Mouse (Mus musculus): ENCODE data around the gene Gm49384. TPM values are rescaled to one million over a fixed set of nuclear protein-coding genes. Genes with fewer than 3 reads are reported as not detected.

The Gm49384 gene
- polyA plus RNA-seq (2016; fragmentation: Nextera tagmentation; extraction: Ambion mirVana) = 28.4 and 36.2 TPM in 2 replicates

DNA sequence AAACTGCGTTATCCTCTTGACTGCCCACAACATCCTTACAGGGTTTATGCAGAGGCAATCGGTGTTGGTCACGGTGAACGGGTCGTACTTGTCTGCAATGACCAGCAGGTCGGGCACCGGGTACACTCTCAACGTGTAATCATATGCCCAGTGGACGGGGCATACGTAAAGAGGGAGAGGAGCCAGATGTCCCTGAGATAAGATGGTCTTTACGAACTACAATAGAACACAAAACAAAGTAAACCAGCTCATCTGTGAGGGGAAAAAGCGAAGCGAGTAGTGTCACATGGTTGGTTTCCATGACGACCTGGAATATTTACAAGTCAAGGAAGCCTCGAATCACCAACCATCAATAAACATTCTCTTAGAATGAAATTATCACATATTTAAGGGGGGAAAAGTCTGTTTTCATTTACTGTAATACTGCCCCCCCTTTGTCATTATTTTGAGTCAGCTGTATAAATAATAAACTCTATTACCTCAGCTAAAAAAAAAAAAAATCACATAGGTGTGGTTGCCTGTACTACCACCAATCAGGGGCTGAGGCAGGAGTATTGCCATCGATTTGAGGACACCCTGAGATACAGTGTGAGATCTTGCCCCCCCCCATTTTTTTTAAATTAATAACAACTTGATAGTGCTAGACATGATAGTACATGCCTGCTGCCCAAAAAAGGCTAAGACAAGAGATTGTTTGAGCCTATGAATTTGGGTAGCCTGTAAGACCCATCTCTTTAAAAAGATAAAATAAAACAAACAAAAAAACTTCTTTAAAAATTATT, at the start of gene Gm49384:
Gene Gm49384, minus strand, starts transcription at position 216 of the 782 bp plus-strand sequence.
- Histone ChIP-seq H3K36me3 (peaks cover 65% of the 10 kb centered on the region), H3K9ac (replicated peaks) (no peak within 1 kb of the TSS), H3K4me1 (replicated peaks) (peaks cover 2% of the 10 kb centered on the region; the same call in 1 of the 2 replicates), H3K27me3 (no peaks in the 10 kb centered on the region), H3K27ac (no peak within 1 kb of the TSS), H3K9me3 (no peaks in the 10 kb centered on the region), H3K4me2 (no peak within 1 kb of the TSS), H3K4me3 (replicated peaks) (no peak within 1 kb of the TSS)
- 88% methylated on average over 16 of the region's 16 CpGs for WGBS
- ATAC-seq (ENCODE audit: insufficient number of reproducible peaks, insufficient read depth, low FRiP score, low TSS enrichment, low read depth) = no peak

DNA sequence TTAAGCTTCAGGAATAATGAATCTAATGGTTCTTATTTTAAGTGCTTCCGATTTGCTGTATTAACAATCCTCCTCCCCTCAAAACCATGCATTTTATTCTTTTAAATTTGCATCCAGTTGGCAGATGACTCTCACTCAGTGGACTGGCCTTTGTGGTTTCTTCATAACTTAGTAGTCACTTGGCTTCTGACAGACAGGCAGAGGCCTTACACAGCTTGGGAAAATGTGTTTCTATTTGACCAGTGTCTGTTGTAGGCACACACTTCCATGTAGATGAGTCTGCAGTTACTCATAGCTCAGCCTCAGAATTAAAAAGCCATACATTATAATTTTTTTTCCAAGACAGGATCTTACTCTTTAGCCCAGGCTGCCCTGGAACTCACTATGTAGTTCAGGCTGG, 49.7 kb upstream of the Gm49384 start:
- WGBS = 97% methylated on average over 1 of the region's 1 CpGs
- Histone ChIP-seq H3K4me1 (replicated peaks) (no peaks in the 10 kb centered on the region), H3K4me3 (replicated peaks) (no peak overlapping the region), H3K27ac (no peak overlapping the region), H3K4me2 (no peak overlapping the region), H3K27me3 (no peaks in the 10 kb centered on the region), H3K36me3 (no peaks in the 10 kb centered on the region), H3K9me3 (no peaks in the 10 kb centered on the region), H3K9ac (replicated peaks) (no peak overlapping the region)
- ATAC-seq (ENCODE audit: insufficient number of reproducible peaks, insufficient read depth, low FRiP score, low TSS enrichment, low read depth) = no peak

DNA sequence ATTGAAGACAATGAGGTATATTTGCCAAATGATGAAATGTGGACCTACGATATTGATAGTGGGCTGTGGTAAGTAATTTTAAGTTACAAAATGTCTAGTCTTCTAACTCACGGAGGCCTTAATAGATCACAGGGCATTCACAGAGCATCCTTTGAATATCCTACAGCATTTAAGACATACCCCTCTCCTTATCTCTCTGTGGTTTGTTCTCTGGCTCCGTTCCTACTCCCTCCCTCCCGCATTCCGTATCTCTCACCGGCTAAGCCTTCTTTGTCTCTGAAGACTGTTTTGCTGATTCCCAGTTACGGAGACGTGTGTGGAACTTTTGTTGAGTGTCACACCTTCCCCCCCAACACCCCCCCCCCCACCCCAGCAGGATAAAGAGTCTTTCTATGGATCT, 46.7 kb upstream of the Gm49384 start:
- Histone ChIP-seq H3K9me3 (no peaks in the 10 kb centered on the region), H3K27ac (no peak overlapping the region), H3K4me1 (replicated peaks) (no peaks in the 10 kb centered on the region), H3K4me3 (replicated peaks) (no peak overlapping the region), H3K36me3 (no peaks in the 10 kb centered on the region), H3K4me2 (no peak overlapping the region), H3K9ac (replicated peaks) (no peak overlapping the region), H3K27me3 (no peaks in the 10 kb centered on the region)
- ATAC-seq (ENCODE audit: insufficient number of reproducible peaks, insufficient read depth, low FRiP score, low TSS enrichment, low read depth) = no peak
- 87% methylated on average over 8 of the region's 8 CpGs for WGBS

DNA sequence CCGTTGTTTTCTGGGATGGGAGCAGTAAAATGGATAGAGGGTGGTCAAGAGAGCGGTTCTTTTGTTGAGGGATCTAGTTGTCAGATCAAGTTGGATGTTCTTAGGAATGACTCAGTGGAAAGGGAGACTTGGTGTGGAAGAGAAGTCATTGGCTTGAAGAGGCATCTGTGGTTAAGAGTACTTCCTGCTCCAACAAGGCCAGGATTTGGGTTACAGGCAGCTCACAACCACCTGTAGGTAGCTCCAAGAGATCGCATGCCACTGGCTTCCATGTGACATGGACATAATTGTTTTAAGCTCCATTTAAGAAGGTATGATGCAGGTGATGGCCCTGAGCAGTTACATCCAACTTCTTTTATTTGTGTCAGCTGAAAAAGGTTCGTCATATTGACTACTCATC, 45.7 kb upstream of the Gm49384 start:
- H3K4me3 ChIP-seq (replicated peaks) = no peak overlapping the region
- no peak overlapping the region for H3K9ac ChIP-seq (replicated peaks)
- 84% methylated on average over 4 of the region's 4 CpGs for WGBS
- no peak overlapping the region for H3K27ac ChIP-seq
- no peak for ATAC-seq (ENCODE audit: insufficient number of reproducible peaks, insufficient read depth, low FRiP score, low TSS enrichment, low read depth)
- H3K27me3 ChIP-seq = no peaks in the 10 kb centered on the region
- no peaks in the 10 kb centered on the region for H3K9me3 ChIP-seq
- no peaks in the 10 kb centered on the region for H3K4me1 ChIP-seq (replicated peaks)
- no peak overlapping the region for H3K4me2 ChIP-seq
- no peaks in the 10 kb centered on the region for H3K36me3 ChIP-seq

DNA sequence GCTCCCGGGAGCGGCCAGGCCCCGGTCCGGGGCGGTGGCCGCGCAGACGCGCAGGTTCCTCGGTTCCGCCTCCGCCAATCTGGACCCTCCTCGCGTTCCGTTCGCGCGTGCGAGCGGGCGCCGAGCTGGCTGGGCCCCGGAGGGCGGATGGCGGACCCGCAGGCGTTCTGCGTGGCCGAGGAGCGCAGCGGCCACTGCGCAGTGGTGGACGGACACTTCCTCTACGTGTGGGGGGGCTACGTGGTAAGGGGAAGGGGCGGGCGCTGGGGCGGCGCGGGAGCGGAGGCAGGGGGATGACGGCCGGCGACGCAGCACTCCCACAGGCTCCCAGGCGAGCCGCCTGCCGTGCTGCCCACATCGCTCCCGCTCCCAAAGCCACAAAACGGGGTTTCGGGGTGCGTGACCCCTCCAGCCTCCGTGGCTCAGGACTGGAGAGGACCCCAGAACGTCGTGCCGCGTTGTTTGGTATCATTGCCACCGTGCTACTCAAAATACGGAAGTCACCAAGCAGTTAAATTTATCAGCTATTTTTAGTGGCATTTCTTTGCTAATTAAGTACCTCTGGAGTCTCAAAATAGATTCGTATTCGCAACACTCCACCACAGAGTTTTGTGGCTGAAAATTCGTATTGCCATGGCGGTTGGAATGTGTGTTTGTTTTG, 37.8 kb upstream of the Gm49384 start:
- peaks cover 9% of the 10 kb centered on the region for H3K4me1 ChIP-seq (replicated peaks)

DNA sequence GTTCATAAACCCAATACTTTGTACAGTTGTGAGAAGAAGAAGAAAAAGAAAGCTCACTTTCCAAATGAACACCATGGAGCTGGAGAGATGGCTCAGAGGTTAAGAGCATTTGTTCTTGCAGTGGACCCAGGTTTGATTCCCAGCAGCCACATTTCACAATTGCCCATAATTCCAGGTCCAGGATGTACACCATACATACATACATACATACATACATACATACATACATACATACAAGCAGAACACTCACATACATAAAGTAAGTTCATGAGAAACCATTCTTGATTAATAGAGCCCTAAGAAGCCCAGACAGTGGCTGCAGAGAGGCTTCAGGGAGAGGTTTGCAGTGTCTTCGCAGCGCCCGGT, 37.3 kb upstream of the Gm49384 start:
- 0% methylated on average over 3 of the region's 3 CpGs for WGBS
- 0 out of 2 replicates have a peak, but pooled peaks have one; percentile 7 for ATAC-seq (ENCODE audit: insufficient number of reproducible peaks, insufficient read depth, low FRiP score, low TSS enrichment, low read depth)

More for the DNA sequence above, 37.8 kb upstream of the Gm49384 start:
- under 1% methylated on average over 64 of the region's 64 CpGs for WGBS
- ATAC-seq (ENCODE audit: insufficient number of reproducible peaks, insufficient read depth, low FRiP score, low TSS enrichment, low read depth) = peak; percentile 90
- Histone ChIP-seq H3K9ac (replicated peaks) (peak overlapping the region; percentile 83), H3K4me3 (replicated peaks) (peak overlapping the region; percentile 60), H3K36me3 (no peaks in the 10 kb centered on the region), H3K4me2 (peak overlapping the region; percentile 67), H3K27ac (peak overlapping the region; percentile 84), H3K9me3 (no peaks in the 10 kb centered on the region), H3K27me3 (no peaks in the 10 kb centered on the region)

DNA sequence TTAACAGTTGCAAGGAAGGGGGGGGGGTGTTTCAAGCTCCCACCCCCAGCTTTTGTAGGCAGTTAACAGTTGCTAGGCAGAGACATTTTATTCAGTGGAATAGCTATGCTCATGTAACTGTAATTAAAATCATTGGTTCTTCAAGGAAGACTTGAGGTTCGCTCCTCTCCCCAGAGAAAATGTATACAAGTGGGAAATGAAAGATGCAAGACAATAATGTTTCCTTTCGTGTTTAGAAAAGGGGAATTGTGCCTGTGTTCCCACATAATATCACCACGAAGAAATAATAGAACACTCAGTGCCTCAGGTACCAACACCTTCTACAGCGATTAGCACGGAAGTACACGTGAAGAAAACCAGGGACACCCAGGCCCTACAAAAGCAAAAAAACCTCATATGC, 36.8 kb upstream of the Gm49384 start, which contains the start of gene Klhdc1:
Gene Klhdc1, plus strand, starts transcription at position 301 of the 400 bp plus-strand sequence.
- no peak for ATAC-seq (ENCODE audit: insufficient number of reproducible peaks, insufficient read depth, low FRiP score, low TSS enrichment, low read depth)
- Histone ChIP-seq H3K4me1 (replicated peaks) (peaks cover 9% of the 10 kb centered on the region), H3K27me3 (no peaks in the 10 kb centered on the region), H3K9ac (replicated peaks) (peak within 1 kb of the TSS; percentile 83), H3K9me3 (no peaks in the 10 kb centered on the region), H3K4me3 (replicated peaks) (peak within 1 kb of the TSS; percentile 60), H3K4me2 (peak within 1 kb of the TSS; percentile 67), H3K36me3 (no peaks in the 10 kb centered on the region), H3K27ac (peak within 1 kb of the TSS; percentile 84)
- 66% methylated on average over 6 of the region's 6 CpGs for whole genome bisulfite sequencing

More for the DNA sequence above, 37.3 kb upstream of the Gm49384 start:
- no peaks in the 10 kb centered on the region for H3K36me3 ChIP-seq
- H3K4me3 ChIP-seq (replicated peaks) = peak overlapping the region; percentile 60
- no peaks in the 10 kb centered on the region for H3K9me3 ChIP-seq
- H3K4me2 ChIP-seq = peak overlapping the region; percentile 67
- H3K9ac ChIP-seq (replicated peaks) = peak overlapping the region; percentile 83
- H3K27me3 ChIP-seq = no peaks in the 10 kb centered on the region
- peak overlapping the region; percentile 84 for H3K27ac ChIP-seq
- H3K4me1 ChIP-seq (replicated peaks) = peaks cover 9% of the 10 kb centered on the region

DNA sequence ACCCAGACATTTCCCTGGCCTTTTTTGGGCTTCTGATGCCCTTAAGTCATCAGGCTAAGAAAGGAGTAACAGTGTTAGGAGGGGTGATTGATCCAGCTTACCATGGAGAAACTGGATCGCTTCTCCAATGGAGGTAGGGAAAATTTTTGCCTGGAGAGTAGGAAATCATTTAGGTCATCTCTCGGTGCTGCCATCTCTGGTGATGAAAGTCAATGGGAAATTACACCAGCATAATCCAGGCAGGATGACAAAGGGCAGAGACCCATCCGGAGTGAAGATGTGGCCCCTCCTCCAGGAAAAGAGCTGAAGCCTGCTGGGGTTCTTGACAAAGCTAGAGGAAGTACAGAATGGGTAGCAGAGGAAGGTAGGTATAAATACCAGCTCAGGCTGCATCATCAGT, 34.2 kb upstream of the Gm49384 start:
- H3K9me3 ChIP-seq = no peaks in the 10 kb centered on the region
- no peak overlapping the region for H3K27ac ChIP-seq
- WGBS = 47% methylated on average over 3 of the region's 3 CpGs
- no peak overlapping the region for H3K9ac ChIP-seq (replicated peaks)
- H3K36me3 ChIP-seq = no peaks in the 10 kb centered on the region
- no peaks in the 10 kb centered on the region for H3K27me3 ChIP-seq
- H3K4me1 ChIP-seq (replicated peaks) = peaks cover 9% of the 10 kb centered on the region
- H3K4me3 ChIP-seq (replicated peaks) = no peak overlapping the region
- no peak for ATAC-seq (ENCODE audit: insufficient number of reproducible peaks, insufficient read depth, low FRiP score, low TSS enrichment, low read depth)
- H3K4me2 ChIP-seq = no peak overlapping the region

DNA sequence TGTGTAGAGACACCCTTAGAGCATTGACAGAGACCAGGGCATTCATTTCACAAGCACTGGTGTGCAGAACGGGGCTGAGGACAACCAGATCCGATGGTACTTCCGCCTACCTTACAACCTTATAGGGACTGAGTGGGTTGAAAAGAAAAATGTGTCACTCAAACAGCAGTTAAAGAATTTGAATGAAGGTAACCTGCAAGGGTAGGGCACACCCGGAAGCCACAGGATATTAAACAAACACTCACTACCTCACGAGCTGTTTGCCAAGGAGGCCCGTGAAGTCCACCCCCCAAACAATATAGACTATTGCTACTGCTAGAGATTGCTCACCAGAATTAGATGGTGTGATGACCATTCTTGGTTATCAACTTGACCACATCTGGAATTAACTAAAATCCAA, 31.7 kb upstream of the Gm49384 start:
- WGBS = 90% methylated on average over 6 of the region's 6 CpGs
- peaks cover 3% of the 10 kb centered on the region for H3K4me1 ChIP-seq (replicated peaks)
- H3K27me3 ChIP-seq = no peaks in the 10 kb centered on the region
- H3K4me2 ChIP-seq = no peak overlapping the region
- H3K27ac ChIP-seq = no peak overlapping the region
- H3K36me3 ChIP-seq = no peaks in the 10 kb centered on the region
- ATAC-seq (ENCODE audit: insufficient number of reproducible peaks, insufficient read depth, low FRiP score, low TSS enrichment, low read depth) = no peak
- H3K9ac ChIP-seq (replicated peaks) = no peak overlapping the region
- H3K4me3 ChIP-seq (replicated peaks) = no peak overlapping the region
- H3K9me3 ChIP-seq = no peaks in the 10 kb centered on the region

DNA sequence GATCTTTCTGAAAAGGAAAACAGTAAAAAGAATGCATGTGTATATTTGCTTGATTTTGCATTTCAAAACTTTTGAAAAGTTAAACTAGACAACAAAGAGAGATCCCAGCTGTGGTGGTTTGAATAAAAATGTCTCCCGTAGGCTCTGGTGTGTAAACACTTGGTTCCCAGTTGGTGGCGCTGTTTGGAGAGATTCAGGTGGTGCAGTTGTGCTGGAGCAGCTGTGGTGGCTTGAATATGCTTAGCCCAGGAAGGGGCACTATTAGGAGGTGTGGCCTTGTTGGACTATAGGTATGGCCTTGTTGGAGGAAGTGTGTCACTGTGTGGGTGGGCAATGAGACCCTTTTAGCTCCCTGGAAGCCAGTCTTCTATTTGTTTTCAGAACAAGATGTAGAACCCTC, 25.2 kb upstream of the Gm49384 start:
- ATAC-seq (ENCODE audit: insufficient number of reproducible peaks, insufficient read depth, low FRiP score, low TSS enrichment, low read depth) = no peak
- no peak overlapping the region for H3K9ac ChIP-seq (replicated peaks)

DNA sequence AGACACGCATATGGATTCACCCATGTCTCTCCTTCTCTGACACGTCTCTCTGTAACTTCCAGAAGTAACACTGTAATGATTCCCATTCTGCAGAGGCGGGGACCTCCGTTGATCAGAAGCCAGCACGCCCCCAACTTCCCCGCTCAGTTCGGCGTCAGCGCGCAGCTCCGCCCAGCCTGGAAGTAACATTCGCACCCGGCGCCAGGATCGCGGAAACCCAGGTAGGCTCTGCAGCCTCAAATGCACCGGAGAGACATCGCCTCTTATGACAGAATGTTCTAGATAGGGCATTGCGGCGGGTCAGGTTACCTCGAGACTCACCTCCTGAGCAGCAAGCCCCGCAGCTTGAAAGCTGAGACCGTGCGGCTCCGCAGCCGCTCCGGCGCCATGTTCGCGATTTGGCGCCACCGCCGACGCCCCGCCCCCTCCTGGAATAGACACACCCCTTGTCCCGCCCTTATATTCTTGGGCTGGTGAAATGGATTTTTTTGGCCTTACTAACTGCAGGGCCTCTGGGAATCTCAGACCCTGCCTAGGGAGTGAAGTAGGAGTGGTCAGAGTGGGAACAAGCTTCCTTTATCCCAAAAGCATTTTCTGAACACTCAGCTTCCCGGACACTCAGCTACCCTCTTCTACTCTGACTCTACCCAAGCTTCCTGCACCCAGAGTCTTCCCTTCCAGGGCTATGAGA, 23.9 kb upstream of the Gm49384 start, which contains the start of gene Pole2:
Gene Pole2, minus strand, starts transcription at position 420 of the 691 bp plus-strand sequence.
- H3K4me2 ChIP-seq = peak within 1 kb of the TSS; percentile 59
- peaks cover 6% of the 10 kb centered on the region for H3K4me1 ChIP-seq (replicated peaks)
- ATAC-seq (ENCODE audit: insufficient number of reproducible peaks, insufficient read depth, low FRiP score, low TSS enrichment, low read depth) = peak; percentile 94
- WGBS = under 1% methylated on average over 37 of the region's 37 CpGs
- peak within 1 kb of the TSS; percentile 90 for H3K27ac ChIP-seq
- peak within 1 kb of the TSS; percentile 55 for H3K9ac ChIP-seq (replicated peaks)
- H3K27me3 ChIP-seq = no peaks in the 10 kb centered on the region
- peaks cover 27% of the 10 kb centered on the region for H3K36me3 ChIP-seq
- peak within 1 kb of the TSS; percentile 61 for H3K4me3 ChIP-seq (replicated peaks)
- H3K9me3 ChIP-seq = no peaks in the 10 kb centered on the region

More for the DNA sequence above, 25.2 kb upstream of the Gm49384 start:
- 69% methylated on average over 2 of the region's 2 CpGs for WGBS
- Histone ChIP-seq H3K4me3 (replicated peaks) (no peak overlapping the region), H3K27me3 (no peaks in the 10 kb centered on the region), H3K36me3 (peaks cover 15% of the 10 kb centered on the region; the same call in 1 of the 2 replicates), H3K4me2 (no peak overlapping the region), H3K27ac (no peak overlapping the region), H3K4me1 (replicated peaks) (peaks cover 6% of the 10 kb centered on the region), H3K9me3 (no peaks in the 10 kb centered on the region)

All from limb, embryonic 12.5 days (tissue).